Mouse (Mus musculus) olfactory bulb, adult 2 months (tissue): ENCODE results near the gene Fzd7. TPM values are rescaled to one million over a fixed set of nuclear protein-coding genes. Genes with fewer than 3 reads are reported as not detected.

Source experiments
- H3K27ac ChIP-seq: fragments of 200-500 bp; 2 replicates; pipeline ENCODE4 v1.5.1; 2012; ENCODE audit warnings: low read depth, low read length; ENCODE audit not compliant: insufficient read depth
- H3K4me1 ChIP-seq: fragments of 200-500 bp; 2 replicates; pipeline ENCODE4 v1.6.1; 2012; ENCODE audit warnings: low read length; ENCODE audit not compliant: control insufficient read depth, insufficient read depth
- H3K4me3 ChIP-seq: fragments of 200-500 bp; 2 replicates; pipeline ENCODE4 v1.5.1; 2012; ENCODE audit warnings: mild to moderate bottlenecking, low read depth, low read length, moderate library complexity; ENCODE audit not compliant: insufficient read depth
- CTCF ChIP-seq: fragments of 200-500 bp; IDR thresholded peaks from 2 replicates; pipeline ENCODE4 v1.5.1; 2012; ENCODE audit warnings: low read depth, mild to moderate bottlenecking, low read length, moderate library complexity; ENCODE audit not compliant: insufficient read depth
- POLR2A ChIP-seq: fragments of 200-500 bp; IDR thresholded peaks from 2 replicates; pipeline ENCODE4 v1.6.1; 2012; ENCODE audit warnings: mild to moderate bottlenecking, low read depth, low read length, moderate library complexity; ENCODE audit not compliant: insufficient read depth
- WGBS: fragments of 180-500 bp; shearing (Covaris S2); methylation state at CpG from one replicate; pipeline ENCODE4 v1.1.7; 2018; 5-methylcytosine and 5-hydroxymethylcytosine counted together
- polyA plus RNA-seq: library from polyadenylated mRNA; stranded (reverse); fragments of >200 nt; gene quantifications from 2 replicates; pipeline ENCODE4 v1.2.4, GENCODE M21; 2012; ENCODE audit warnings: low replicate concordance; ENCODE audit not compliant: missing spikeins, insufficient read depth, insufficient read length

Fzd7 gene
- polyA plus RNA-seq, 1 experiment = not detected

- TF ChIP-seq CTCF (no peak), POLR2A (no peak)
- 23% methylated on average over 23 of the region's 23 CpGs for WGBS
Observed at GRCm38 (mm10) chr1:59480821-59481455, 1.3 kb upstream of the Fzd7 start.

GRCm38 (mm10) chr1:59481456-59482291 is 550 bp upstream of the Fzd7 start:
- Histone ChIP-seq H3K27ac (0 out of 2 replicates have a peak overlapping the region, but pooled peaks have one; percentile 12), H3K4me3 (peak overlapping the region; percentile 46), H3K4me1 (peaks cover 35% of the 10 kb centered on the region)
- 2% methylated on average over 57 of the region's 57 CpGs for WGBS
- no peak for TF ChIP-seq CTCF
- TF ChIP-seq POLR2A = no peak; the same call in 1 of the 2 replicates

More at GRCm38 (mm10) chr1:59480821-59481455, 1.3 kb upstream of the Fzd7 start:
- Histone ChIP-seq H3K4me3 (peak overlapping the region; percentile 37), H3K4me1 (peaks cover 35% of the 10 kb centered on the region), H3K27ac (no peak overlapping the region)

GRCm38 (mm10) chr1:59482696-59483520 is 684 bp downstream of the Fzd7 start:
- H3K4me1 ChIP-seq = peaks cover 39% of the 10 kb centered on the region
- no peak overlapping the region for H3K27ac ChIP-seq
- peak overlapping the region; percentile 46 for H3K4me3 ChIP-seq
- TF ChIP-seq POLR2A (no peak), CTCF (no peak)
- under 1% methylated on average over 88 of the region's 88 CpGs for WGBS

GRCm38 (mm10) chr1:59483521-59484245 is 1.5 kb downstream of the Fzd7 start:
- Histone ChIP-seq H3K4me1 (peaks cover 42% of the 10 kb centered on the region), H3K27ac (no peak overlapping the region), H3K4me3 (peak overlapping the region; percentile 46)
- 10% methylated on average over 46 of the region's 46 CpGs for WGBS
- TF ChIP-seq CTCF (peak; percentile 52; the same call in 1 of the 2 replicates), POLR2A (no peak)

- WGBS = 52% methylated on average over 21 of the region's 21 CpGs
- TF ChIP-seq POLR2A (no peak), CTCF (no peak)
- H3K27ac ChIP-seq = no peak overlapping the region
- peaks cover 44% of the 10 kb centered on the region for H3K4me1 ChIP-seq
- H3K4me3 ChIP-seq = peak overlapping the region; percentile 46
Observed at GRCm38 (mm10) chr1:59484314-59484713, 2.1 kb downstream of the Fzd7 start.

- 73% methylated on average over 16 of the region's 16 CpGs for WGBS
- TF ChIP-seq POLR2A (no peak), CTCF (no peak)
- Histone ChIP-seq H3K27ac (no peak overlapping the region), H3K4me1 (peaks cover 47% of the 10 kb centered on the region), H3K4me3 (peak overlapping the region; percentile 46)
Observed at GRCm38 (mm10) chr1:59484791-59485785, 2.9 kb downstream of the Fzd7 start.

GRCm38 (mm10) chr1:59485803-59486202 is 3.6 kb downstream of the Fzd7 start:
- H3K4me3 ChIP-seq = no peak overlapping the region
- H3K27ac ChIP-seq = no peak overlapping the region
- TF ChIP-seq POLR2A (no peak), CTCF (no peak)
- H3K4me1 ChIP-seq = peaks cover 47% of the 10 kb centered on the region
- 80% methylated on average over 4 of the region's 4 CpGs for WGBS

- no peak overlapping the region for H3K4me3 ChIP-seq
- peaks cover 33% of the 10 kb centered on the region for H3K4me1 ChIP-seq
- TF ChIP-seq CTCF (no peak), POLR2A (no peak)
Observed at GRCm38 (mm10) chr1:59487651-59488051, 5.4 kb downstream of the Fzd7 start.

More at GRCm38 (mm10) chr1:59487651-59488051, 5.4 kb downstream of the Fzd7 start:
- H3K27ac ChIP-seq = no peak overlapping the region
- WGBS = 52% methylated on average over 10 of the region's 10 CpGs
